Mouse (Mus musculus) left cerebral cortex, adult 18-20 months (tissue): Measurements from ENCODE around the gene Pdxk. TPM values are rescaled to one million over a fixed set of nuclear protein-coding genes. Genes with fewer than 3 reads are reported as not detected.
A peak's percentile ranks its signal among the peaks of the same experiment; 100 is the strongest.
"Not testable (repeated sequence)": the region's sequence is repeated elsewhere in the genome, so short reads cannot be mapped to it uniquely, and the experiment has no call there.

ENCODE experiments used
- DNase-seq, 2 experiments: peaks; one replicate each; pipeline ENCODE4 v3.0.0; 2021 to 2022; ENCODE audit warnings: low spot score in 2 of 2, mixed read lengths in 1 of 2
- total RNA-seq, 2 experiments: library from RNA; stranded (reverse); gene quantifications; 2 replicates each; pipeline ENCODE4 v1.2.3; 2021

Gene Pdxk
- total RNA-seq, 2 experiments from 2014 or later: 124 to 128 TPM

GRCm38 (mm10) chr10:78422614-78423013, 42.2 kb downstream of the Pdxk start:
- no peak for DNase-seq

DNA sequence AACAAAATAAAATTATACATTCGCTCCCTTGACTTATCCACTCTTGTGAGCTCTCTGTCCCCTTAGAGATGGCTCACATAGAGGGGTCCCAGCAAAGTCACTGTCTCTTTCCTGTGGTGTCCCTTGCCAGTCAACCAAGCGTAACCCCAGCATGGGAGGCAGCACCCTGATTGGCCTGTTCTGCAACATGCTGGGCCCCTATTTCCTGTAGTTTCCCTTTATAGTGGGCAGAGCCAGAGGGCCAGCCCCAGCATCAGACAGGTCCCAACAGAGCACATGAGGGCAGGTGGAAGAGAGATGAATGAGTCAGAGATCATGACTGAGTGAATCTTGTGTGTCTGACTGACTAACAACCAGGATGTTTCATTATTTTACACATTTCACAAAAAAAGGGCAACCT, 43.8 kb downstream of the Pdxk start:
- no peak for DNase-seq

DNA sequence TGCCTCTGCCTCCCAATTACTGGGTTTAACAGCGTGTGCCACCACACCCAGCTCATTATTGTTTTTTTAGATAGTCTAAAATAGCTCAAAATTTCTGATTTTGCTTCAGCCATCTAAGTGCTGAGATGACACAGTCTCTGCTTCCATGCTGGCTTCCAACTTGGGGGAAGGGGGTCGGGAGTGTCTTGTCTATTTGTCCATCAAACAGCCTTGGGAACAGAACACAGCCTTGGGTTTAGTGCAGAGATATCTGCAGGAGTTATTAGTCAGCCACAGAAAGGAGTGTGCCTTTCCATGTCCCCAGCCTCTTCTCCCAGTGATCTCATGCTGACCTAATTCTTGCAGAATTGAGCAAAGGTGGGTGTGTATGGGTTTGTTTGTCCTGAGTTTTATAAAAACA, 46.0 kb downstream of the Pdxk start:
- DNase-seq: no peak

DNA sequence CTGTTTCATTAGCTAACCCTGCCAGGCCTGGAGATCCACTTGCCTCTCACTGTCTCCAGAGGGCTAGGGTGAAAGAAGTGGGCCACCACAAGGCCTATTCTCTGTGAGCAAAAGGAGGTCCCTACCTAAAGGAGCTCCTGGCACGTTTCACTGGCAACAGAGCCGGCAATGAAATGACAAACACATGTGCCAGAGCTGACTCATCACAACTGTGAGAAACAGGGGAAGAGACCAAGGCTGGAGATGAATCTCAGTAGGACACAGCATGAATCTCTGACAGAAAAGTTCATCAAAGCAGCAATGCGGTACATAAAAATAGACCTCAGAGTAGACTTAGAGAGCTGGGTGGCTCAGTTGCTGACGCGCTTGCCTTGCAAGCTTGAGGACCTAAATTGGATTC, 46.9 kb downstream of the Pdxk start:
- peak; percentile 38 to 41 for DNase-seq

- not testable (repeated sequence) for DNase-seq
Measured at GRCm38 (mm10) chr10:78414936-78415335, 49.8 kb downstream of the Pdxk start.

DNA sequence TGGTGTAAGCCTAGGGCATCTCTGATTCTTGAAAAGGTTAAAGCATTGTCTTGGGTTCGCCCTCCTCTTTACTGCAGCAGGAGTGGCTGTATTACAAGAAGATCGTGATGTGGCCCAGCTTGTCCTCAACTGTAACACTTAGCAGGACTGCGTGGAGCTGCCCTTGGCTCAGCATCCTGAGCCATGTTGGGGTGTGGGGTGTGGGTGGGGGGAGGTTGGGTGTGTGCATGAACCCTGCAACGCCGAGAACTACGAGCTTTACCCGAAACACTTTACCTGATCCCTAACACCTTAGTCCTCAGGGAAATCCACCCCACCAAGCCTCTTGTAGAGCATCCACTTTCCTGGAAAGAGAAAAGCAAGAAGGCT, 51.6 kb downstream of the Pdxk start:
- DNase-seq: no peak

GRCm38 (mm10) chr10:78412319-78413151, 52.2 kb downstream of the Pdxk start, which contains the start of gene Rrp1:
Gene Rrp1, minus strand, starts transcription at chr10:78413043.
- DNase-seq: peak; percentile 96 to 97

DNA sequence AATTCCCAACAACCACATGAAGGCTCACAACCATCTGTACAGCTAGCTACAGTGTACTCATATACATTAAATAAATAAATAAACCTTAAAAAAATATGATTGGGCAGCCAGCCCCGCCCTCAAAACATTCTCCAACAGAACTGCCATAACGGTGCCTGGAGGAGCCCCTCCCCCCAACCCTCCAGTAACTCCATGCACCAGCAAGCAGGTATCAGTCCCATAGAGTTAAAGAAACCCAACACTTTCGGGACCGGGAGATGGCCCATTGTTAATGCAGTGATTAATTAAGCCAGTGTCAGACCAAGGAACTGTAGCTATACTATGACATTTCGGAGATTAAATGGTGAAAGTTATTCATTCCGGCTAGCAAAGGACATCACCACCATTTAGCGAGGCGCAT, 52.9 kb downstream of the Pdxk start:
- DNase-seq: no peak

- DNase-seq: no peak
Measured at GRCm38 (mm10) chr10:78409035-78409788, 55.6 kb downstream of the Pdxk start.

DNA sequence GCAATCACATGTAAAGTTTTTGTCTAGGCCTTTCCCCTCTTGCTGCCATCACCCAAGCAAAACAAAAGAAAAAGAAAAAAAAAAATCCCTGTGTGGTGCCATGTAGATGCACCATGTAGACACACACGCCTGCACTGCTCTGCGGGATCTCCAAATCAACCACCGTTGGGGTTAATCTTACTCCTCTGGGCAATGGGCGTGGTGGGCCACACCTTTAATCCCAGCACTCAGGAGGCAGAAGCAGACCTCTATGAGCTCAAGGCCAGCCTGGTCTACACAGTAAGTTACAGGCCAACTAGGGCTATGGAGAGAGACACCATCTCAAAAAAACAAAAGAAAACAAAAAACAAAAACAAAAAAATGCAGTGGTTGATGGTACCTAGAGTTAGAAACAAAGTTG, 57.6 kb downstream of the Pdxk start:
- no peak for DNase-seq

DNA sequence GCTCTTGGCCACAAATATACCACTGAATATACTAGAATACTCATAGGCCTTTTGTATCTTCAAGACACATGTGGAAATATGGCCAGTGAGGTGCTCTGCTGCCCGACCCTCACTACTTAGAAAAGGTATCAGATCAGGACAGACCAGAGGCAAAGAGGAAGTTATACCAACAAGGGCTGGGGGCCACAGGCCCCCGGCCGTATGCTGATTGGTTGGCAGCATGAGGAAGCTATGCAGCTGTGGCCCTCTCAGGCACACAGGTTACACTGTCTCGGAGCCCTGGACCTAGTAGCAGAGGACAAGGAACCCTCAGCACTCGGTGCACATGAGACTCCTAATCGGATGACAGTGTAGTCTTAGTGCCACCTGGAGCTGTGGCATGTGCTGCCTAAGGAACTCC, 58.6 kb downstream of the Pdxk start:
- DNase-seq: no peak

DNA sequence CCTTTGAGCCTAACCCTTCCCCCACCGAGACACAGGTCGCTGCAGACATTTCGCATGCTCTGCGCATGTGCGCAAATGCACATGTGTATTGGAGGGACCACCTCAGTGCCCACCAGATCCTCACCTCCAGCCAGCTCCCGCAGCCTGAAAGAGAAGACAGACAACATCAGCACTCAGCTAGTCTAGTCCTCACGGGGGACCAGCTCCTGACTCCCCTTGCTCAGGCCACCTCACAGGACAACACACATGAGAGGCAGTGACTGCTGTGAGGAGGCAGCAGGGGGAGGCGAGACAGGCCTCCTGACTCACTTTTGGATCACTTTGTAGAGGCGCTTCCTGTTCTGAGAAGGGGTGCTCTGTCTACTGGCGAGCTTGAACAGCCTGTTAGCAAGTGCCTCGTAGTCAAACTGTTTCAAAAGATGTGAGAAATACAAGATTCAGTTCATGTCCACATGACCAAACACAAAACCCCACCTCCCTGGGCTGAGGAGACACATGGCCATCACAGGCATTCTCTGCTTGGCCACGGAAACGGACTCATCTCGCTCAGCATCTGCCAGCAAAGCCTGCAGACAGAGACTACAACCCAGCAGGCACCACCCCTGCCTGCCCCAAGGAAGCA, 62.4 kb downstream of the Pdxk start:
- no peak for DNase-seq

DNA sequence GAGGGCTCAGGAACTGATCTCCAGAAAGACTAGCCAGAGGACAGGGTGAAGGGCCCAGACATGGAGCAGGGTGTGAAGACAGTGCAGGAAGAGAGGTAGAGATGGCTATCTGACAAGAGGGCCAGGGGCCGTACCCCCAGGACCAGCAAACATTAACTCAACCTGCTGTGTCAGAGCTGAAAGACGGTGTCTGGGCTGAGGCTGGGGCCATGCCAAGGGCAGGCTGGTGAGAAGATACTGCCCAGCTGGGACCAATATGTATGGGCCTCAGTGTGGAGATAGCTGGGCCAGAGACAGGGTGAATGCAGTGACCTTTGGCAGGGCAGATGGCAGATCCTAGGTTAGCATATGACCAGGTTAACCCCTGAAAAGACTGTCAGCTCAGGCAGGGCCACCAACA, 63.6 kb downstream of the Pdxk start:
- DNase-seq: no peak

DNA sequence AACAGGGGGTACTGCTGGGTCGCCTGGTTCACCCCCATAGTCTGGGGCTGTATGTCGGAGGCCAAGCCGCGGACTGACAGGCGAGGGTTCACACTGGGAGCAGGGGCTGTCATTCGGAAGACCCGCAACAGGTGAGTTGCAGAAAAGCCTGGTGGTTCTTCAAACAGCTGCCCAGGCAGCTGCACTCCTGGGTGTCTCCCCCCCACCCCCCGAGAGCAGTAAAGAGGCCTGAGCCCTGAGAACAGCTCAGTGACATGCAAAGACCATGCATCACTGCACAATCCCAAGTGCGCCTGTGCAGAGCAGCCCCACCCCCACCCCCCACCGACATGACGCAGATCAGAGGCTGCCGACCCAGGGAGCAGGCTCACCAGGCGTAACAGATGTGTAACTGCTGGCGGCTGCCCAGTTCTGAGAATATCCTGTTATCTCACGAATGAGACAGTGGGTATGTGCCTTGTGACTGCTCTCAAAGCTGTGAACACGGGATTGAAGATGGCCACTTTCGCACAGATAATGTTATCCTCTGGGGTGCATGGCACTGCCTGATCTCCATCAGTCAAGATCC, 65.6 kb downstream of the Pdxk start:
- DNase-seq: no peak

GRCm38 (mm10) chr10:78396625-78396885, 68.2 kb downstream of the Pdxk start:
- no peak for DNase-seq

- peak; percentile 97 to 100 for DNase-seq
Measured at GRCm38 (mm10) chr10:78395819-78396624, 68.8 kb downstream of the Pdxk start.

DNA sequence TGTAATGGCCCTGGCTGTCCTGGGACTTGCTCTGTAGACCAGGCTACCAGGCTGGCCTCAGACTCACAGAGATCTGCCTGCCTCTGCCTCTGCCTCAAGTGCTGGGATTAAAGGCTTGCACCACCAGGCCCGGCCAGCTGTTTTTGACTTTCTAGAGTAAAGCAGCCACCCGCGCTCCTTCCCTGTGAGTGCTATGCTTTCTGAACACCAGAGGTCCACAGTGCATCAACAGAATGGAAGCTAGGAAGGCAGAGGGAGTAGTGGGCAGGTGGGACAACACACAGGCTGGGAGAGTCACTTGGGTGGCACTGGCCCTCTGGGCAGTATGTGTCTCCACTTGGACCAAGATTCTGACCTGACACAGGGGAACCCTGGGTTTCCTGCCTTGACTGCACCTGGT, 69.4 kb downstream of the Pdxk start:
- no peak for DNase-seq

DNA sequence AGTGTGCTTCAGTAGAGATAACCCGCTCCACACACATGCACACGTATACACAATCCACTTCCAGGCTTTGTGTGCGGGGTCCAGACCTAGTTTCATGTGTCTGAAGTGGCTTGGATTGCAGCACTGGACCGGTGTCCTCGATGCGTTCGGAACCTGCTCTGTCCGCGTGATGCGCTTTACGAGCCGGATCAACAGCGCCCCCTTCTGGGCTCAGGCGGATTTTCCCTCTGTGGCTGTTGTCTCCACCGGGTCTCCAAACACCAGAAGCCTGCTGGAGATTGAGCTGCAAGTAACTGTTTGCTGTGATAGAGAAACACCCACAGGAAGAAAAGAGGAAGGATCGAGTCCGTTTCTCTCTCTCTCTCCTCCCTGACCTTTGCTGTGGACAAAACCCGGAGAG, 72.7 kb downstream of the Pdxk start:
- peak; percentile 85 to 87 for DNase-seq

GRCm38 (mm10) chr10:78390982-78391470, 73.7 kb downstream of the Pdxk start:
- DNase-seq: no peak

- peak; percentile 48 to 73 for DNase-seq
Measured at GRCm38 (mm10) chr10:78388216-78388980, 76.4 kb downstream of the Pdxk start.
